Mouse (Mus musculus) fibroblast of lung, adult 2 months (primary cell): ENCODE measurements around the gene Mpp4.

Experiments
- DNase-seq: peaks from one replicate; pipeline ENCODE4 v3.0.0-alpha.2; 2011; ENCODE audit warnings: low read depth

Gene Mpp4

GRCm38 (mm10) chr1:59167654-59168425, 4.7 kb upstream of the Mpp4 start:
- DNase-seq = no peak

GRCm38 (mm10) chr1:59166232-59166905, 3.2 kb upstream of the Mpp4 start:
- no peak for DNase-seq

DNA sequence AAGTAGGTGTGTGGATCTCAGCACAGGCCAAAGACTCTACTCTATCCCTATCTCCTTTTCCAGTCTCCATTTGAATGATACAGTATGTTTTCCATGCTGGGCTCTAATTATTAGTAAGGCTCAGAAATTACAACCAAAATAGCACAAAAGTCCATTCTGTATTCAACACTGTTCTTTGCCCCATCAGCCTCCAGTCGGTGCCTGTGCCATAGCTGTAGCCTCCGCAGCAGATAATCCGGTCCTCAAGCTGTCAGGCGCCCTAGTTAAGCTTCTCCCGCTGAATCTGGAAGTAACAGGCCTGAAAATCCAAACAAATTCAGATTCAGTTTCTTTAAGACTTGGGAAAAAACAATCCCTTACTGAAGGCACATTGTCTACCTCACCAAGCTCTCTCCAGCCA, 729 bp upstream of the Mpp4 start:
- no peak for DNase-seq

DNA sequence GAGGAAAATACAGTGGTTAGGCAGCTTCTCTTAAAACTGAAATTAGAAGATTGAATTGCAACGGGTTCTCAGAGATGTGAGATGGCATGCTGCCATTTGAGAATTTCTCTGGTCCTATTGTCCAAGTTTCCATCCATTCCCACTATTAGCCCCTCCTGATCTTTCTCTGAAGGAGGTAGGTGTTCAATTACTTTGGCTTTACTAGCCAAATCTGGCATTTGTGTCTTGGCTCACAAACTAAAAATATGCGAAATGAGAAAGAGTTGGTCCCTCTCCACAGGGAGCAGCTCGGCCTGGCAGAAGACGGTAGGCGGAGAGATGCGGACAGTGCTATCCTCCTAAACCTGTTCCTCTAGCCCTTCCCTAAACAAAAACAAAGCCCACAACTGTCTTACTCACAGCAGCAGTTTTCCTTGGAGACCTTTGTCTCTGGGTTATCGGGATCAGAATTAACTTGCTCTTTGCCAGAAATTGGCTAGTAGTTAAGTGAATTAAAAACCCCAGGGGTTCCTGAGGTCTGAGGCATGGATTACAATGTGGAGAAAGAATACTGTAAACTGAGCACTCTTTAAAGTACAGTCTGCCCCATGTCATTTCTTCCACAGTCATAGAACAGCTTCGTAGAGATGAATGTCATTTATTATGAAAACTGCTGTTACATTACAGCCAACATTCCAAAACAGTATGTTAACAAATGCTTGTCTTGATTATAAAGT, 722 bp downstream of the Mpp4 start:
- no peak for DNase-seq

DNA sequence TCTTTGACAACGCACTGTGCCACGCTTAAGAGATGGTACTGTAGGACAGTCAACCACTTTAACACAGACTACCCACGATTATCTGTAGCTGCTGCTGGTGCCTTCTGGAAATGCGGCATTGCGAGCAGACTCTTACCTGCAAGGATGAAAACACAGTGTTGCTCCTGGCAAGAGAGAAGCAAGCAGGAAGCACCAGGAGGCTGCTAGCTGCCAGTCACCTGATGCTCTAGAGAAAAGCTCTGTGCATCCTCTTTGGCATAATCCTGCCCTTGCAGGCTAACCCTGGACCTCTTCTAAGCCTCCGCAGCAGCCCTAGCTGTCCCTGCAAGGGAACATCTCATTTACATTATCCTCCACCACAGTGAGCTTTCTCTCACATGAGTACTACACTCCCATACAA, 1.8 kb downstream of the Mpp4 start:
- no peak for DNase-seq

DNA sequence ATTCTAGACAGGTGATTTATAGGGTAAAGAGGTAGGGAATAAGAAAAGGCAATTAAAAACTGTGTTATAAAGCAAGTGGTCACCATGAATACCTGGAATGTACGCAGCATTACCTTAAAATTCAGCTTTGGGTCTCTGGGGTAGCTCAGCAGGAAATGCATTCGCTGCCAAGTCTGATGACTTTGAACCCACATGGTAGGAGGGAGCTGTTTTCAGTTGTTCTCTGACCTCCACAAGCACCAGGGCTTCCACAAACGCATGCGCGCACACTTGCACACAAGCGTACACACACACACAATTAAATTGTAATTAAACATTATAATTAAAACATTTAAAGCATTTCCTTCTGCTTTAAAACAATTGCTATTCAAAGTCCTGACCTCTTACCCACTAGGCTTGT, 2.3 kb downstream of the Mpp4 start:
- DNase-seq = no peak

- no peak for DNase-seq
Observed at GRCm38 (mm10) chr1:59159136-59159535, 4.1 kb downstream of the Mpp4 start.

GRCm38 (mm10) chr1:59158498-59158897, 4.7 kb downstream of the Mpp4 start:
- no peak for DNase-seq

GRCm38 (mm10) chr1:59157846-59158245, 5.3 kb downstream of the Mpp4 start:
- no peak for DNase-seq

- DNase-seq = no peak
Observed at GRCm38 (mm10) chr1:59152346-59152745, 10.8 kb downstream of the Mpp4 start.

DNA sequence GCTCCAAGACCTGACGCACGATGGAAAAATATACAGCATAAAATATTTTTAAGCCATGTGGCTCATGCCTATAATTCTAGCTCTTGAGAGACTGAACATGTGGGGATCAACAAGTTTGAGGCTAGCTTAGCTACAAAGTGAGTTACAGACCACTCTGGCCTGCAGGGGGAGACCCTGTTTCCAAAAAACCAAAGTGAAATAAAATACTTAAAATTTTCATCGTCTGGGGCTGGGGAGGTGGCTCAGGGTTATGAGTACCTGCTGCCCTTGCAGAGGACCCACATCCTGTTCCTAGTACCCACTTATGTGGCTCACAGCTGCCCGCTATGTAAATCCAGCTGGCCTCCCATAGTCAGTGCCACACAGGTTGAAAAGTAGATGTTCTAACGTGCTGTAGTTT, 12.6 kb downstream of the Mpp4 start:
- no peak for DNase-seq

GRCm38 (mm10) chr1:59144543-59144942, 18.6 kb downstream of the Mpp4 start:
- DNase-seq = no peak

GRCm38 (mm10) chr1:59142809-59143208, 20.4 kb downstream of the Mpp4 start:
- DNase-seq = no peak

GRCm38 (mm10) chr1:59134419-59134818, 28.8 kb downstream of the Mpp4 start:
- no peak for DNase-seq

- DNase-seq = no peak
Observed at GRCm38 (mm10) chr1:59128879-59129278, 34.3 kb downstream of the Mpp4 start.

- DNase-seq = no peak
Observed at GRCm38 (mm10) chr1:59125558-59125957, 37.6 kb downstream of the Mpp4 start.

GRCm38 (mm10) chr1:59119720-59120457, 43.3 kb downstream of the Mpp4 start, which contains the start of gene Tmem237:
TSS of gene Tmem237 (minus strand) at chr1:59120408.
- peak; percentile 83 for DNase-seq

- no peak for DNase-seq
Observed at GRCm38 (mm10) chr1:59110524-59110923, 52.7 kb downstream of the Mpp4 start.

GRCm38 (mm10) chr1:59102071-59102470, 61.1 kb downstream of the Mpp4 start:
- DNase-seq = no peak

DNA sequence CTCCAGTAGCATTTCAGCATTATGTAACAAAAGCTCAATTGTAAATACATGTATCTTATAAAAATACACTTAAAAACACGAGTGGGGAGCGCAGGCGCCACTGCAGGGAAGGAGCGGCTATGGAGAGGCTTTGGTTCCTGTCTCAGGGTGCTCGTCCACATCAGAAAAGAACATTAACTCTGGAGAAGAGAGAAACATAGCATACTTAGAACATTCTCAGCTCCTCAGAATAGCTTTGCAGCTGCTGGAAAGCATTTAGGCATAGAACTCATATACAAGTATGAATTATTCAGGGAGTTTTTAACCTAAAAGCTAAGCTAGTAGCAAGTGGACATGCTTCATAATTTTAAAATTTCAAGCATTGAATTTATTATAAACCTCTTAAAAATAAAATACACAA, 62.2 kb downstream of the Mpp4 start:
- no peak for DNase-seq

DNA sequence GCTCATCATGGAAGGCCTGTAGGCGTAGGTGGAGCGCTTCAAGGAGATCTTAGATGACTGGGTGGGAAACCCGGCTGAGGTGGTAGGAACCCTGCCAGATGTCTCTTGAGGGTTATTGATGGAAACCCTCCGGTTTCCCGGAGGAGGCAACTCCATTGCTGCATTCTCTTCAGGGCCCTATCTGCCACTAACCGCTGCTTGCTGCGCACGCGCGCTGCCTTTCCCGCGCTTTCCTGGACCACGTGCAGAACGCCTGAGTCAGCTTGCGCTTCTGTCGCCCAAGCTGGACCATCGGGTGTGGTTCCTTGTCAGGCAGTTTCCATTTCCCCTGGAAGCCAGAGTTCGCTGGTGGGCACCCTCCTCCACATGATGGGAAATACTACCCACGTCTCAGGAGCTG, 68.5 kb downstream of the Mpp4 start, which contains the start of gene C2cd6:
TSS of gene C2cd6 (minus strand) at position 196 of the 400 bp plus-strand sequence.
- no peak for DNase-seq
